Mouse (Mus musculus) liver, embryonic 12.5 days (tissue): ENCODE measurements around the gene Efna5. TPM values are rescaled to one million over a fixed set of nuclear protein-coding genes. Genes with fewer than 3 reads are reported as not detected.

Experiments
- ATAC-seq: fragments of 200-750 bp; cut with Nextera tagmentation; 2 replicates; pipeline ENCODE4 v1.8.0; 2017; ENCODE audit warnings: moderate number of reproducible peaks, mild to moderate bottlenecking, moderate library complexity
- H3K27ac ChIP-seq: fragments of 300-500 bp; sonication (generic); 2 replicates; pipeline ENCODE4 v1.5.1; 2016; ENCODE audit warnings: mild to moderate bottlenecking
- H3K27me3 ChIP-seq: fragments of 300-500 bp; sonication (generic); replicated peaks from 2 replicates; pipeline ENCODE4 v1.6.1; 2016; ENCODE audit warnings: mild to moderate bottlenecking, moderate library complexity
- H3K36me3 ChIP-seq: fragments of 300-500 bp; sonication (generic); 2 replicates; pipeline ENCODE4 v1.6.1; 2016; ENCODE audit warnings: mild to moderate bottlenecking, moderate library complexity
- H3K4me1 ChIP-seq: fragments of 300-500 bp; sonication (generic); 2 replicates; pipeline ENCODE4 v1.6.1; 2016
- H3K4me2 ChIP-seq: fragments of 300-500 bp; sonication (generic); 2 replicates; pipeline ENCODE4 v1.6.1; 2016; ENCODE audit warnings: mild to moderate bottlenecking, moderate library complexity
- H3K4me3 ChIP-seq: fragments of 300-500 bp; sonication (generic); 2 replicates; pipeline ENCODE4 v1.5.1; 2016; ENCODE audit warnings: mild to moderate bottlenecking, moderate library complexity
- H3K9ac ChIP-seq: fragments of 300-500 bp; sonication (generic); 2 replicates; pipeline ENCODE4 v1.6.1; 2016; ENCODE audit warnings: mild to moderate bottlenecking, moderate library complexity
- H3K9me3 ChIP-seq: fragments of 300-500 bp; sonication (generic); replicated peaks from 2 replicates; pipeline ENCODE4 v1.6.1; 2016; ENCODE audit warnings: mild to moderate bottlenecking, moderate library complexity
- WGBS: fragments of 180-500 bp; shearing (Covaris S2); methylation state at CpG from one replicate; pipeline ENCODE4 v1.1.7; 2016; ENCODE audit not compliant: insufficient replicate concordance; 5-methylcytosine and 5-hydroxymethylcytosine counted together
- polyA plus RNA-seq: library from polyadenylated mRNA; unstranded; fragments of >200 nt; fragmentation: Nextera tagmentation; extraction: Ambion mirVana; gene quantifications from 2 replicates; pipeline ENCODE4 v1.2.1, GENCODE M21; 2016

Efna5 gene
- polyA plus RNA-seq, 1 experiment from 2014 or later, result 4.4 TPM

GRCm38 (mm10) chr17:62657832-62658630, 223.1 kb downstream of the Efna5 start:
- H3K9me3 ChIP-seq, result no peaks in the 10 kb centered on the region
- H3K4me1 ChIP-seq, result 0 out of 2 replicates have a peak, but pooled peaks cover 3% of the 10 kb centered on the region
- no peak overlapping the region for H3K9ac ChIP-seq
- no peak overlapping the region for H3K4me2 ChIP-seq
- no peaks in the 10 kb centered on the region for H3K36me3 ChIP-seq
- H3K27ac ChIP-seq, result no peak overlapping the region
- H3K4me3 ChIP-seq, result no peak overlapping the region
- no peaks in the 10 kb centered on the region for H3K27me3 ChIP-seq
- 58% methylated on average over 12 of the region's 12 CpGs for WGBS
- no peak for ATAC-seq

- Histone ChIP-seq H3K36me3 (no peaks in the 10 kb centered on the region), H3K4me3 (no peak overlapping the region), H3K27me3 (no peaks in the 10 kb centered on the region), H3K4me1 (0 out of 2 replicates have a peak, but pooled peaks cover 3% of the 10 kb centered on the region), H3K9me3 (no peaks in the 10 kb centered on the region), H3K4me2 (0 out of 2 replicates have a peak overlapping the region, but pooled peaks have one; percentile 12), H3K27ac (no peak overlapping the region), H3K9ac (no peak overlapping the region)
- 67% methylated on average over 7 of the region's 7 CpGs for WGBS
- ATAC-seq, result no peak
Measured at GRCm38 (mm10) chr17:62657051-62657450, 224.1 kb downstream of the Efna5 start.

GRCm38 (mm10) chr17:62656591-62656990, 224.5 kb downstream of the Efna5 start:
- Histone ChIP-seq H3K27me3 (no peaks in the 10 kb centered on the region), H3K9ac (no peak overlapping the region), H3K36me3 (no peaks in the 10 kb centered on the region), H3K27ac (no peak overlapping the region), H3K4me3 (no peak overlapping the region), H3K9me3 (no peaks in the 10 kb centered on the region), H3K4me1 (0 out of 2 replicates have a peak, but pooled peaks cover 3% of the 10 kb centered on the region), H3K4me2 (0 out of 2 replicates have a peak overlapping the region, but pooled peaks have one; percentile 12)
- no peak for ATAC-seq
- 53% methylated on average over 7 of the region's 7 CpGs for WGBS

- no peaks in the 10 kb centered on the region for H3K36me3 ChIP-seq
- H3K4me3 ChIP-seq, result no peak overlapping the region
- no peaks in the 10 kb centered on the region for H3K9me3 ChIP-seq
- 0 out of 2 replicates have a peak, but pooled peaks cover 3% of the 10 kb centered on the region for H3K4me1 ChIP-seq
- 47% methylated on average over 16 of the region's 16 CpGs for WGBS
- H3K27ac ChIP-seq, result no peak overlapping the region
- H3K9ac ChIP-seq, result no peak overlapping the region
- no peaks in the 10 kb centered on the region for H3K27me3 ChIP-seq
- 0 out of 2 replicates have a peak overlapping the region, but pooled peaks have one; percentile 12 for H3K4me2 ChIP-seq
- no peak for ATAC-seq
Measured at GRCm38 (mm10) chr17:62655819-62656355, 225.2 kb downstream of the Efna5 start.

GRCm38 (mm10) chr17:62652451-62652850, 228.7 kb downstream of the Efna5 start:
- no peak overlapping the region for H3K4me3 ChIP-seq
- 0 out of 2 replicates have a peak, but pooled peaks cover 3% of the 10 kb centered on the region for H3K4me1 ChIP-seq
- H3K36me3 ChIP-seq, result no peaks in the 10 kb centered on the region
- no peak overlapping the region for H3K27ac ChIP-seq
- no peaks in the 10 kb centered on the region for H3K9me3 ChIP-seq
- no peaks in the 10 kb centered on the region for H3K27me3 ChIP-seq
- 78% methylated on average over 6 of the region's 6 CpGs for WGBS
- no peak for ATAC-seq
- no peak overlapping the region for H3K4me2 ChIP-seq
- no peak overlapping the region for H3K9ac ChIP-seq

DNA sequence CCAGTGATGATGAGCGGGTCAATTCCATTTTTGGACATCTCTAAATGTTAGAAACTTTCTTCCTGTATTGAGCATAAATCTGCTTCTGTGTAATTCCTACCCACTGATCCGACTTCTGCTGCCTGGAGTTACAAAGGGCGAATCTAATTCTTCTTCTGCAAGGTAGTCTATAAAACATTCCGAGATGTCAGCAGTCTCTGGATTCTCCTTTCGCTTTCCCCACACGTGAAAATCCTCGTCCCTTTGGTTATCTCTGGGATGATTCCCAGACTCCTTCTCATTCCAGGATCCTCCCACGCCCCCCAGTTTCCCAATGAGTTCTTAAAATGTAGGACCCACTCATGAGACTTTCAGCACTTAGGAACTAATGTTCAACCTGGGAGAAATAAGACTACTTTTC, 229.4 kb downstream of the Efna5 start:
- no peaks in the 10 kb centered on the region for H3K27me3 ChIP-seq
- no peak overlapping the region for H3K27ac ChIP-seq
- no peak overlapping the region for H3K4me2 ChIP-seq
- 64% methylated on average over 8 of the region's 8 CpGs for WGBS
- H3K4me1 ChIP-seq, result 0 out of 2 replicates have a peak, but pooled peaks cover 3% of the 10 kb centered on the region
- H3K4me3 ChIP-seq, result no peak overlapping the region
- H3K36me3 ChIP-seq, result no peaks in the 10 kb centered on the region
- H3K9me3 ChIP-seq, result no peaks in the 10 kb centered on the region
- ATAC-seq, result no peak
- no peak overlapping the region for H3K9ac ChIP-seq

DNA sequence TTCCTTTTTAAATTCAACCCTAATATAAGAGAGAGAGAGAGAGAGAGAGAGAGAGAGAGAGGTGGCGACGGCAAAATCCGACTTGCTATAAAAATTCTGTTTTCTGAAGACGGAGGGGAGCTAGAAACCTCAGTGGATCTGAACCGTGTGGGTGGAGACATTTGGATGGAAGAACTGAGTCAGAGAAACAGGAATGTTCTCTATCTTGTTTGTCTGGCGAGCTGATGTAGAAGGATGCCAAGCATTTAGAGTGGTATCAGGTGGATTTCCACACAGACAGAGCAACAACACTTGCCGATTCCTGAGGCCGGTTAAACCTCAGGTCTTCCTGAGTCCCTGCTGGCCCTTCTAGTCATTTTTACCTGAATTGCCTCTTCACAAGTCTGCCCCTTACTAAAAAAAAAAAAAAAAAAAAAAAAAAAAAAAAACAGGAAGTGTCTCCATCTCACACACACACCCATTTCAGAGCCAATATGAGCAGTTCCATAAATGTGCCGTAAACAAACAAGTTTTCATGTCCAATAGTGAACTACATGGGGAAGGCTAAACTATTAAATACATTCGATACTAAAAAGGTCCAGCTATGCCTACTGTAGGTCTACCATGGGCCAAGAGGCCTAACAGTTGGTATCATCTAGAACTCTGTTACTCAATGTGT, 231.7 kb downstream of the Efna5 start:
- WGBS, result 71% methylated on average over 10 of the region's 10 CpGs
- no peaks in the 10 kb centered on the region for H3K9me3 ChIP-seq

GRCm38 (mm10) chr17:62646836-62647235, 234.3 kb downstream of the Efna5 start:
- Histone ChIP-seq H3K4me3 (no peak overlapping the region), H3K4me2 (no peak overlapping the region), H3K9ac (no peak overlapping the region), H3K27me3 (no peaks in the 10 kb centered on the region), H3K36me3 (no peaks in the 10 kb centered on the region), H3K27ac (no peak overlapping the region), H3K4me1 (no peaks in the 10 kb centered on the region), H3K9me3 (no peaks in the 10 kb centered on the region)
- ATAC-seq, result no peak
- 72% methylated on average over 8 of the region's 8 CpGs for WGBS

More for the DNA sequence above, 231.7 kb downstream of the Efna5 start:
- Histone ChIP-seq H3K27ac (no peak overlapping the region), H3K4me3 (no peak overlapping the region), H3K4me2 (no peak overlapping the region), H3K9ac (no peak overlapping the region), H3K27me3 (no peaks in the 10 kb centered on the region), H3K36me3 (no peaks in the 10 kb centered on the region), H3K4me1 (no peaks in the 10 kb centered on the region)
- no peak for ATAC-seq

DNA sequence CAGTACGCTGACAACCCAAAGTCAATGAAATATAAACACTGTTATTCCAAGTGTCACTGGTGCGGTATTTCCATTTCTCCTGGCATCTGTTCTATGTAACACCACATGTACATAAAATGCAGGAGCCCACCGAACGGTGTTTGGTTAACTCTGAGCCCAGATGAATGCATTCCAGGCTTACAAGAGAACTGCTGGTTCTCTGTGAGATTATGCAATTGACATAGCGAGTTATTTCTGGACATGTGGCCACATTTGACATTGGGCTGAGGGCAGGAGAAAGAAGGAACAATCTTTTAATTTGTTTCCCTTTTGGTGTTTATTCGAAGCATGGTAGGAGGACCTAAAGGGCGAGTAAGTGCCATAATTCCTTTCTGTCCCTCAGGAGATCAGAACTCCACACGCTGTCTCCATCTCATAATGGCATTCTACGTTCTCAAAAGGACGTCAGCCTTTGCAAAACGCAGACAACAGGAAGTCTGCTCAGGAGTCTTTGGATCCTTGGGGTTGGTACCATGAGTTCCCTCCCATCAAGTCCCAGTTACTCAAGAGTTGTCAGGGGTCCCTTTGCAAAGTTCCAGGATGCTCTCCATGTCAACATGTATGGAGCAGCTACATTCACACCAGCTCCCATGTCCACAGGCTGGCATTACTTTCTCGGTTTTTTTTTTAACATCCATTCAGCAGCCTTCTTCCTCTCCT, 238.5 kb downstream of the Efna5 start:
- no peak overlapping the region for H3K4me3 ChIP-seq
- no peak overlapping the region for H3K4me2 ChIP-seq
- H3K9me3 ChIP-seq, result no peaks in the 10 kb centered on the region
- no peak overlapping the region for H3K27ac ChIP-seq
- H3K27me3 ChIP-seq, result no peaks in the 10 kb centered on the region
- no peak overlapping the region for H3K9ac ChIP-seq
- 58% methylated on average over 12 of the region's 12 CpGs for WGBS
- ATAC-seq, result no peak
- H3K36me3 ChIP-seq, result no peaks in the 10 kb centered on the region
- no peaks in the 10 kb centered on the region for H3K4me1 ChIP-seq

GRCm38 (mm10) chr17:62640654-62641053, 240.5 kb downstream of the Efna5 start:
- no peak for ATAC-seq
- no peak overlapping the region for H3K4me2 ChIP-seq
- H3K4me3 ChIP-seq, result no peak overlapping the region
- H3K27ac ChIP-seq, result no peak overlapping the region
- H3K4me1 ChIP-seq, result no peaks in the 10 kb centered on the region
- H3K27me3 ChIP-seq, result no peaks in the 10 kb centered on the region
- 75% methylated on average over 6 of the region's 6 CpGs for WGBS
- no peak overlapping the region for H3K9ac ChIP-seq
- no peaks in the 10 kb centered on the region for H3K9me3 ChIP-seq
- H3K36me3 ChIP-seq, result no peaks in the 10 kb centered on the region

DNA sequence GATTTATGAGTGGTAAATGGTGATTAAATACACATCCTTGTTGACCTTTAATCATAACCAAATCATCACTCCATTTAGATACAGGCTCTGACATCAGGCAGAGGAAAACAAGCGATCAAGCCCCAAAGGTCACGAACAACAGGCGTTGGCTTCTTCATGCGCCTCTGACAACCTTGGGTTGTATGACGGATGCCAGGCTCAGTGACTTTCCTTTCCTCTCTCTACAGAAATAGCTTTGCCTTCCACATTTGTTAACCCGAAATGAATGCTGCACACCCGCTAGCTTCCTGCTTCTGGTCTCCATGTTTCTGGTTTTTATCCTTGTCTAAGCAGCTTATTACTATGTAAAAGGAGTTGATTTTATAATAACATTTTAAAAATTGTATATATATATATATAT, 244.2 kb downstream of the Efna5 start:
- H3K36me3 ChIP-seq, result no peaks in the 10 kb centered on the region
- H3K4me1 ChIP-seq, result no peaks in the 10 kb centered on the region
- ATAC-seq, result no peak
- no peaks in the 10 kb centered on the region for H3K27me3 ChIP-seq
- H3K4me2 ChIP-seq, result no peak overlapping the region
- H3K9me3 ChIP-seq, result no peaks in the 10 kb centered on the region
- H3K27ac ChIP-seq, result no peak overlapping the region
- WGBS, result 78% methylated on average over 7 of the region's 7 CpGs
- no peak overlapping the region for H3K4me3 ChIP-seq
- H3K9ac ChIP-seq, result no peak overlapping the region
